Mouse (Mus musculus) left cerebral cortex, adult 18-20 months (tissue): Measurements from ENCODE around the gene Mthfd2l. TPM values are rescaled to one million over a fixed set of nuclear protein-coding genes. Genes with fewer than 3 reads are reported as not detected.

Experiments
- DNase-seq, 2 experiments: peaks; one replicate each; pipeline ENCODE4 v3.0.0; 2021 to 2022; ENCODE audit warnings: low spot score in 2 of 2, mixed read lengths in 1 of 2
- long read RNA-seq, 2 experiments: library from polyadenylated mRNA; stranded (forward); transcript quantifications; one replicate each; pipeline ENCODE4 v2.0.0; 2021
- total RNA-seq, 2 experiments: library from RNA; stranded (reverse); gene quantifications; 2 replicates each; pipeline ENCODE4 v1.2.3; 2021

Gene Mthfd2l
- total RNA-seq, result 10 to 100 TPM; 16.4 to 17.1 TPM
- long read RNA-seq, experiment 1, transcript Mthfd2l-203 (2 exons, 688 nt), result major isoform, 11 of 18 reads
- long read RNA-seq, experiment 1, partial matches to known transcripts, result 0 of 18 reads
- long read RNA-seq, experiment 1, other reads (novel, unspliced or antisense), result 5 of 18 reads
- long read RNA-seq, experiment 2, transcript Mthfd2l-203 (2 exons, 688 nt), result major isoform, 5 of 10 reads
- long read RNA-seq, experiment 2, partial matches to known transcripts, result 0 of 10 reads
- long read RNA-seq, experiment 2, other reads (novel, unspliced or antisense), result 3 of 10 reads

- DNase-seq, result peak; percentile 67 to 75
These were observed at the start of gene Mthfd2l for GRCm38 (mm10) chr5:90930971-90931851. Gene Mthfd2l, plus strand, starts transcription at chr5:90931117.

GRCm38 (mm10) chr5:90881682-90882081, 49.2 kb upstream of the Mthfd2l start:
- no peak for DNase-seq

GRCm38 (mm10) chr5:90882146-90882545, 48.8 kb upstream of the Mthfd2l start:
- DNase-seq, result no peak

- DNase-seq, result no peak
These were observed 46.2 kb upstream of the Mthfd2l start for GRCm38 (mm10) chr5:90884628-90885242.

DNA sequence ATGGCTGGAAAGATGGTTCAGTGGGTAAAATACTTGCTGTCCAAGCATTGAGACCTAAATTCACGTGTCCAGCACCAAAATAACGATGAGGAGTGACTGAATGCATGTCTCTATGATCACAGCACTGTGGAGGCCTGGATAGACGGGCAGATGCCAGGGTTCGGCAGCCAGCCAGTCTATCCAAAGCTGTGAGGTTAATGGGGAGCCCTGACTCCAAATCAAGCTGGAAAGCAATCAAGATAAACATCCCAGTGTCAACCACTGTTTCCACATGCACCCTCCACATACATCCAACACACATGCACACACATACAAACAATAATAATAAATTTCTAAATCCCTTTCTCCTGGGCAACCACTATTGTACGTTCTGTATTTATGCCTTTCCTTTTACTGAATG, 42.3 kb upstream of the Mthfd2l start:
- no peak for DNase-seq

- no peak for DNase-seq
These were observed 40.1 kb upstream of the Mthfd2l start, which contains the start of gene Cxcl1 for GRCm38 (mm10) chr5:90890519-90891463. Gene Cxcl1, plus strand, starts transcription at chr5:90891241.

DNA sequence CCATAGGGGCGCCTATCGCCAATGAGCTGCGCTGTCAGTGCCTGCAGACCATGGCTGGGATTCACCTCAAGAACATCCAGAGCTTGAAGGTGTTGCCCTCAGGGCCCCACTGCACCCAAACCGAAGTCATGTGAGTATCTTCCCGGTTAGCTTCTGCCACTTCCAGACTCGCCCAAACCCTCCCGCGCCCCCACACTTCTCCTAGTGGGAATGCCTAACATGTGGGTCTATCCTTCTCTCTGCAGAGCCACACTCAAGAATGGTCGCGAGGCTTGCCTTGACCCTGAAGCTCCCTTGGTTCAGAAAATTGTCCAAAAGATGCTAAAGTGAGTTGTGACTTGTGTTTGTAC, 39.5 kb upstream of the Mthfd2l start:
- no peak for DNase-seq

GRCm38 (mm10) chr5:90894231-90894630, 36.7 kb upstream of the Mthfd2l start:
- no peak for DNase-seq

DNA sequence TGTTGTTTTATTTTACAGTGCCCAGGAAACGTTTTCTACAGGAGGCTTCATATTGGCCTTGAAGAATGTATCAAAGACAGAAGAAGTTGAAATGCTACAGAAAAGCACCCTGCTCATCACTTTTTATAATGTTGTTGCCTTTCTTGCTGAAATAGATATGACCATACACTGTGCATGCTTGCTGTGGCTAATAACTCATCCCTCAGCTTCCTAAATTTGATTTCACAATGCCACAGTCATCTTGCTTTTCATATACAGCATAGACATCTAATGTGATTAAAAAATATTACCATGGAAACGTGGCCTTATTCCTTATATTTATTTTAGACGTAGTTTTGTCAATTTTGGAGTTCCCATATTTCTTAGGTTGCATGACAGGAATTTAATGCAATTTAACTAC, 33.5 kb upstream of the Mthfd2l start:
- DNase-seq, result no peak

GRCm38 (mm10) chr5:90899308-90899707, 31.6 kb upstream of the Mthfd2l start:
- DNase-seq, result no peak

DNA sequence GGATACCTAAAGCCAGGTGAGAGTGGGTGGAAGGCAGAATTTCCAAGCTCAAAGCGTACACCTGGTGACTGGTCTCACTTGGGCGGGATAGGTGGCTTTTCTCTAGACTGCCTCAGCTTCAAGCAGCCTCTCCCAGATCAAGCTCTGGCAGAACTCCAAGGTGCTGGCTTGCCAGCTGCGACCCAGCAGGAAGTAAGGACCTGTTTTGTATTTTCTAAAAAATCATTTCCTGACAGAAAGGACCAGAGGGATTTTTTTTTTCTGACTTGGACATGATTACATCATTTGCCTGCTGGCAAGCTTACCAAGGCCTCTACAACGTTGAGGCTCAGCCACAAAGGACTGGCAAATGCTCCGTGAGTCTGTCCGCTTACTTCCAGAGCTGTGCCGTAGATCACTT, 30.8 kb upstream of the Mthfd2l start:
- DNase-seq, result no peak

DNA sequence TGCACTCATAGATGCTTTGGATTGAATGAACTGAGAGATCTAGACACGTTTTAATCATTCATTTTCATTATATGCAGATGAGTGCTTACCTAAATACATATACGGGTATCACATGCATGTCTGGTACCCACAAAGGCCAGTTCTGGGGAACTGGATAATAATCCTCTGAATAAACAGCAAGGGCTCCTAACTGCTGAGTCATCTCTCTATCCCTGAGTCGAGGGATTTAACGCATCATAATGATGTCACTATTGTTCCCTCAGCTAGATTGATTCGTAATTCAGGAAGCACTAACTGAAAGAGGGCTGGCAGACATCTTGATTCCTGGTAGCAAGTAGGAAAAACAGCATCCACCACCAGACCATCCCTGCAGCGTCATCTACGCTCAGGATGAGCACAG, 30.2 kb upstream of the Mthfd2l start:
- no peak for DNase-seq

DNA sequence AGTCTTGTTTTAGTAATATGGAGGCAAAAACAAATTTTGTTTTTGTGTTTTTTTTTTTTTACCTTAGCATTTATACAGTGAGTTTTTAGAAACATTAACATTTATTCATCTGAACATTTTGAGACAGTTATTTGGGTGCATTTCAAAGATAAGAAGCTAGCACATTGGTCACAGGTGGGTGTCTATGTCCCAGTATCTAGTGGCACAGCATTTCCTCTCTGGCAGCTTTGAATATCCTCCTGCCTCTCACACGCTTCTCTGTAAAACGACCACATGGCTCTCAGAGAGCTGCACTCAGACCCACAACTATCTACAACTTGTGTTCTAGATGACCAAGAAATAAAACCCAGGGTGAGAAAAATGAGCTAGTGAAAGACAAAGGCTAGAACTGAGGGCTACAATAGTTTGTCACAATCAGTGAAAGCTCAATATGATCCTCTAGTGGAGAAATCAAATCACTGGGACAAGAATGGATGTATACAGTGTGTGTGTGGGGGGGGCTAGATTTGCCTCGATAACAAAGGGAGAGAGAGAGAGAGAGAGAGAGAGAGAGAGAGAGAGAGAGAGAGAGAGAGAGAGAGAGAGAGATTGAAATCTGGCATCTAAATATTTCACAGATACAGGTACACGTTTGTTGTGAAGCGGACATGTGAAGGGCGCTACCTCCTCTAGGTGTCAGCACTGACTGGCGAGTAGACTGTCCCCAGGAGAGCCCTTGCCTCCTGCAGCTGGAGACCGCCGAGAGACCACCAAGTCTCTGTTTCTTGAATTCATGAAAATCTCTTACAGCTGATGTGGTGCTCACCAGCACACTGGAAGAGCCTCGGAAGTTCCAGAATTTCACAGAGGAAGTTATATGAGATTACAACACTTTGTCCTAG, 28.3 kb upstream of the Mthfd2l start:
- DNase-seq, result no peak

DNA sequence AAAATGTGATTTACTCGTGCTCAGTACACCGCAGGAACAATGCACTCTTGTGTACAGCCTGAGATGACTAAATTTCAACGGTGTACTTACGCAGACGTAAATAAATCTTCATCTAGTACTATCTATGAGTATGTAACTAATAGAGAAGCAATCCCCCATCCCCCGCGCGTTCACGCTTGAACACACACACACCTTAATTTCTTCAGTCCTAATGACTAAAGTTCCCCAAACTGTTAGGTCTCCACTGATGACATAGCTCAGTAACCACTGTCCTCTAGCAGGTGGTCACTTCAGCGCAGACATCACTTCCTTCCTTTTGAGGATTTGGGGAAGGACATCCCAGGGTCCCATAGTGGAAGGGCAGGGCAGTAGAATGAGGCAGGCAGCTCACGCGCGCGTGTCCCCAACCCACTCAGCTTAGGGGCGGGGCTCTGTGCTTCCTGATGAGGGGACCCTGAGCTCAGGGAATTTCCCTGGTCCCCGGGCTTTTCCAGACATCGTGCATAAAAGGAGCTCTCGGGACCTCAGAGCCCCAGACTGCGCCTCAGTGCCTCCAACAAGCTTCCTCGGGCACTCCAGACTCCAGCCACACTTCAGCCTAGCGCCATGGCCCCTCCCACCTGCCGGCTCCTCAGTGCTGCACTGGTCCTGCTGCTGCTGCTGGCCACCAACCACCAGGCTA, 27.4 kb upstream of the Mthfd2l start, which contains the start of gene Cxcl2:
Cxcl2 (plus strand) TSS at position 533 of the 682 bp plus-strand sequence.
- DNase-seq, result no peak

GRCm38 (mm10) chr5:90908983-90909382, 21.9 kb upstream of the Mthfd2l start:
- peak; percentile 58 to 71 for DNase-seq

DNA sequence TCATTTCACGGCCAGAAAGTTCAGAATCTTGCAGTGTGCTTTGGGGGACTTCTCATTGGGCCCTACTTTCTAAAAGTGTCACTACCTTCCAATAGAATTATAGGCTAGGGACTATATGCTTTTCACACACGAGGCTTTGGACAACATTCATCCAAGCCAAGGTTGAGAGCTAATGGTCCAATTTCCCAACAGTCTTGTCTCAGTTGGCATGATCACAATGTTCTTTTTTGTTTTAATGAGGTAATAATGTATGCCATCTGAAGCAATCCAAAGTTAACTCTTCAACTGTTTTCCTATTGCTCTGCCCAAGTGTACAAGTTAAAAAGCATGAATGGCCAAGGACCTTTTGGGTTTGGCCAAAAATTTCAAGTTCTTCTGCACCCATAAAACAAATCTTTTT, 11.4 kb upstream of the Mthfd2l start:
- DNase-seq, result no peak

- no peak for DNase-seq
These were observed 8.0 kb upstream of the Mthfd2l start for GRCm38 (mm10) chr5:90922958-90923357.

- no peak for DNase-seq
These were observed 371 bp upstream of the Mthfd2l start for GRCm38 (mm10) chr5:90930546-90930945.

- DNase-seq, result no peak
These were observed 994 bp downstream of the Mthfd2l start for GRCm38 (mm10) chr5:90931911-90932310.
